Mouse (Mus musculus): ENCODE measurements around the gene Zcwpw1. TPM values are rescaled to one million over a fixed set of nuclear protein-coding genes. Genes with fewer than 3 reads are reported as not detected.

Gene Zcwpw1
- polyA plus RNA-seq, 1 experiment from 2014 or later, result 2.4 TPM

DNA sequence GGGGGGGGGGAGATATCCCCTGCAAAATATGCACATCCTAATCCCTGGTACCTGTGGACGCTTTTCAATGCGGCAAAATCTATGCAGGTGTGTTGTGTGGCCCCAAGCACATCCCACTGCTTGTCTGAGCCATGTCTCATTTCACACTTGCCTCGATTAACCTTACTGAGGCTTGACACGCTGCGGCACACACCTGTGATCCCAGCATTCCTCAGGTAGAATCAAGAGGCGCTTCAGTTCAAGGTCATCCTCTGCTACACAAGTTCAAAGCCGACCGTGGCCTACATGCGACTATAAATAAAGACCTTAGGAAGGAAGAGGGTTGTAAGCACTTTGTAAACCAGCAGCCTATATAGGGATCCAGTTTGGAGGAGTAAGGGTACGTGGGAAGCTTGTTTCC, 45.5 kb upstream of the Zcwpw1 start:
- no peak overlapping the region for H3K9ac ChIP-seq (replicated peaks; ENCODE audit: low read depth)
- H3K4me3 ChIP-seq (ENCODE audit: low read depth, low read length), result peak overlapping the region; percentile 57; the same call in 1 of the 2 replicates
- WGBS, result 53% methylated on average over 10 of the region's 10 CpGs

DNA sequence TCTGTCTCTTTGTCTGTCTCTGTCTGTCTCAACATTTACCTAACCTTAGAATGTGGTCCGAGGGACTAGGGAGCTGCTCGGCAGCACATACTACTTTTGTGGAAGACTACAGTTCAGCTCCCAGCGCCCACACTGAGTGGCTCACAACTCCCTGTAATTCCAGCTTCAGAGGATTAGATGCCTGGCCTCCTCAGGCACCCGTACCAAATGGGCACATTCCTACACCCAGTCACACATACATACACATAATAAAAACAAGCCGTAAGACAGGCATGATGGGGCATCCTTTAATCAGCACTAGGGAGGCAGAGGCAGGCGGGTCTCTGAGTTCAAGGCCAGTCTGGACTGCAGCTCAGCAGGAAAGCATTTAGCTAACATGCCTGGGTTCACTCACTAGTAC, 44.8 kb upstream of the Zcwpw1 start:
- Histone ChIP-seq H3K4me2 (replicated peaks; ENCODE audit: low read depth, low read length) (no peak overlapping the region), H3K27ac (ENCODE audit: low read length) (no peak overlapping the region), H3K27me3 (replicated peaks; ENCODE audit: insufficient read depth, low read length) (no peaks in the 10 kb centered on the region), H3K36me3 (ENCODE audit: insufficient read depth, low read length) (no peaks in the 10 kb centered on the region; the same call in 1 of the 2 replicates), H3K9ac (replicated peaks; ENCODE audit: low read depth) (no peak overlapping the region), H3K9me3 (ENCODE audit: low read length) (no peaks in the 10 kb centered on the region), H3K4me1 (ENCODE audit: insufficient read depth, low read depth, low read length) (no peaks in the 10 kb centered on the region), H3K4me3 (ENCODE audit: low read depth, low read length) (no peak overlapping the region)
- ATAC-seq (no peak), DNase-seq (ENCODE audit: low spot score) (no peak)
- WGBS, result 91% methylated on average over 6 of the region's 6 CpGs
- TF ChIP-seq EP300 (IDR thresholded peaks at IDR 0.05) (no peak), CTCF (IDR thresholded peaks at IDR 0.05) (no peak)

More for the DNA sequence above, 45.5 kb upstream of the Zcwpw1 start:
- Histone ChIP-seq H3K27ac (ENCODE audit: low read length) (no peak overlapping the region), H3K9me3 (ENCODE audit: low read length) (no peaks in the 10 kb centered on the region), H3K4me1 (ENCODE audit: insufficient read depth, low read depth, low read length) (no peaks in the 10 kb centered on the region), H3K4me2 (replicated peaks; ENCODE audit: low read depth, low read length) (peak overlapping the region; percentile 94), H3K27me3 (replicated peaks; ENCODE audit: insufficient read depth, low read length) (no peaks in the 10 kb centered on the region), H3K36me3 (ENCODE audit: insufficient read depth, low read length) (no peaks in the 10 kb centered on the region; the same call in 1 of the 2 replicates)
- ATAC-seq, result no peak
- no peak for DNase-seq (ENCODE audit: low spot score)
- no peak for TF ChIP-seq CTCF (IDR thresholded peaks at IDR 0.05)
- no peak for TF ChIP-seq EP300 (IDR thresholded peaks at IDR 0.05)

DNA sequence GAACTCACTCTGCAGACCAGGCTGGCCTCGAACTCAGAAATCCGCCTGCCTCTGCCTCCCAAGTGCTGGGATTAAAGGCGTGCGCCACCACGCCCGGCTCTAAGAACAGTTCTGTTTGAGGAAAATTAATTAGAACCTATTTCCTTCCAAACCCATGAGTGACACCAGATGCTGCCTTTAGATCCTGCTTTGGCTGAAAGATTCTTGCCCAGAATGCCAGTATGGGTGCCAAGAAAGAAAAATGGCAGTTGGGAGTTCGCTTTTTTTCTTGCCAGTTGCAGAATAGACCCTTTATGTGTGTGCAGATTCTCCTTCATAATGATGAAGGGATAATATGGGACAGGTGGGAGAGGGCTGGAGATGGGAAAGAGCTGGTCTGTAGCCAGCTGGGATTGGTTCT, 43.4 kb upstream of the Zcwpw1 start:
- Histone ChIP-seq H3K4me1 (ENCODE audit: insufficient read depth, low read depth, low read length) (peaks cover 3% of the 10 kb centered on the region; the same call in 1 of the 2 replicates), H3K27ac (ENCODE audit: low read length) (no peak overlapping the region), H3K27me3 (replicated peaks; ENCODE audit: insufficient read depth, low read length) (no peaks in the 10 kb centered on the region), H3K4me3 (ENCODE audit: low read depth, low read length) (no peak overlapping the region), H3K36me3 (ENCODE audit: insufficient read depth, low read length) (no peaks in the 10 kb centered on the region; the same call in 1 of the 2 replicates), H3K9me3 (ENCODE audit: low read length) (no peaks in the 10 kb centered on the region), H3K9ac (replicated peaks; ENCODE audit: low read depth) (no peak overlapping the region), H3K4me2 (replicated peaks; ENCODE audit: low read depth, low read length) (no peak overlapping the region)
- 90% methylated on average over 6 of the region's 7 CpGs for WGBS
- TF ChIP-seq CTCF (IDR thresholded peaks at IDR 0.05) (no peak), EP300 (IDR thresholded peaks at IDR 0.05) (no peak)
- ATAC-seq (no peak), DNase-seq (ENCODE audit: low spot score) (no peak)

DNA sequence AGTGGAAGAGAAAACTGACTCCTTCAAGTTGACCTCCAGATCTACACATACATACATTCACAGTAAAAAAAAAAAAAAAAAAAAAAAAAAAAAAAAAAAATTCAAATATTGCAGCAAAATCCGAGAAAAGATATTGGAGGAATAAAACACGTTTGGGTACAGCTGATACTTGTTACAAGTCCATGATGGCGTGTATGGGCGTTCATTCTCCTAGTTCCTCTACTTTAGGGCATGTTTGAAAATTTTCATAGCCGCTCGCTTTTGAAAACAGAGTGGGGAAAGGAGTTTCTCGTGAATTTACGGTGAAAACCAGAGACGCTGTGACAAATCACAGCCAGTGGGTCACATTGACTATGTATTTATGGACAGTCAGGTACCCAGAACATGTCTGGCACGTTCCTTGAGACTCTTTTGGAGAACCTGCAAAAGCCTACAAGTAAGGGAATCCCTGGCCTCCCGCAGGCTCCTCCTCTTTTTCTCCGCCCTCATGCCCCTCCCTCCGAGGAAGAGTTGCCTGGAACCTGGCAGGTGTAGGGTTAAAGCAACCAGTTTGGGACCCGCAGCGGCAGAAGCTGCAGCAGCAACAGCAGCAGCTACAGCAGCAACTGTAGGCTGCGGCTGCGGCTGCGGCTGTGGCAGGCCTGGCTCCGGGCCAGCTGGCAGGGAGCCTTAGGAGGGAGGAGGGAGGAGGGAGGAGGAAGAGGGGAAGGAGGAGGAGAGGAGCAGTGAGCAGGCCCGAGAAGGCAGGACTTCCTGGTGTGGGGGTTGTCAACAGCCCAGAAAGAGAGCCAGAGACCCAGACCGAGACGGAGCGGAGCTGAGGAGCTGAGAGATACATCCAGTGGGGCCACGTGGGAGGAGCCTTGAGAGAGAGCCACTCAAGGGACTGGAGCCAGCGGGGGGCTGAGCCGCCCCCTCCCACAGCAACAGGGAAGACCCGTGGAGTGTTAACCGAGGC, 42.1 kb upstream of the Zcwpw1 start, which contains the start of gene Tsc22d4:
TSS of gene Tsc22d4 (plus strand) at position 517 of the 958 bp plus-strand sequence.
- ATAC-seq (peak; percentile 80), DNase-seq (ENCODE audit: low spot score) (peak; percentile 97)
- 2% methylated on average over 26 of the region's 28 CpGs for WGBS
- Histone ChIP-seq H3K36me3 (ENCODE audit: insufficient read depth, low read length) (no peaks in the 10 kb centered on the region; the same call in 1 of the 2 replicates), H3K9ac (replicated peaks; ENCODE audit: low read depth) (peak within 1 kb of the TSS; percentile 79), H3K27me3 (replicated peaks; ENCODE audit: insufficient read depth, low read length) (no peaks in the 10 kb centered on the region), H3K4me3 (ENCODE audit: low read depth, low read length) (peak within 1 kb of the TSS; percentile 74), H3K27ac (ENCODE audit: low read length) (peak within 1 kb of the TSS; percentile 97), H3K4me2 (replicated peaks; ENCODE audit: low read depth, low read length) (peak within 1 kb of the TSS; percentile 97), H3K9me3 (ENCODE audit: low read length) (no peaks in the 10 kb centered on the region), H3K4me1 (ENCODE audit: insufficient read depth, low read depth, low read length) (peaks cover 3% of the 10 kb centered on the region; the same call in 1 of the 2 replicates)
- TF ChIP-seq EP300 (IDR thresholded peaks at IDR 0.05) (0 out of 2 replicates have a peak, but pooled peaks have one; percentile 59), CTCF (IDR thresholded peaks at IDR 0.05) (0 out of 2 replicates have a peak, but pooled peaks have one; percentile 21)

DNA sequence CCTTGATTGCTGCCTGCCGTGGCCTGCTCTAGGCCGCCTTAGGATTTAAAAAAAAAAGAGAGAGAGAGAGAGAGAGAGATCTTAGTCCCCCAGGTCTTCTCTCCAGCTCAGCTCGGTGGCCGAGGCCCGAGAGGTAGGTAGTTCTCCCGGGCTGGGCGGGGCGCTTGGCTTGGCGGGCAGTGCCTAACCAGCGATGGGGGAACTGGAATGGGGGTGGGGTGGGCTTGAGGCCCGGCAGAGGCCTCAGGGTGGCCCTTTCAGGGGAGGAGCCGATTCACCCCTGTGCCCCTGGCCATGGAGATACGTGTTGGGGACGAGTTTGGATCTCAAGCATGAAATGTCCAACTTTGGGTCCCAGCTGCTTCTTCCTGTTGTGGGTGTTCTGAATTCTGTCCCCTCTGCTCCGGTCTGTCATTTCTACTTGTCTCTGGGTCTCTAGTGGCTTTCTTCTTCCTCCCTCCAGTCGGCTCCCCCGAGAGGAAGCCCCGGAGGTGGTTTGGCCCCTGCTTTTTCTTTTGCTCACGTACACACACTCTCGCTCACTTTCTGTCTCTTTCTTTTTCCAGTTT, 41.2 kb upstream of the Zcwpw1 start:
- peaks cover under 1% of the 10 kb centered on the region; the same call in 1 of the 2 replicates for H3K36me3 ChIP-seq (ENCODE audit: insufficient read depth, low read length)
- peaks cover 3% of the 10 kb centered on the region for H3K4me1 ChIP-seq (ENCODE audit: insufficient read depth, low read depth, low read length)
- no peaks in the 10 kb centered on the region for H3K27me3 ChIP-seq (replicated peaks; ENCODE audit: insufficient read depth, low read length)
- TF ChIP-seq CTCF (IDR thresholded peaks at IDR 0.05) (no peak), EP300 (IDR thresholded peaks at IDR 0.05) (no peak)
- WGBS, result 2% methylated on average over 18 of the region's 20 CpGs
- peak overlapping the region; percentile 97 for H3K4me2 ChIP-seq (replicated peaks; ENCODE audit: low read depth, low read length)
- H3K4me3 ChIP-seq (ENCODE audit: low read depth, low read length), result peak overlapping the region; percentile 74
- H3K9ac ChIP-seq (replicated peaks; ENCODE audit: low read depth), result peak overlapping the region; percentile 79
- DNase-seq (ENCODE audit: low spot score) (peak; percentile 75), ATAC-seq (peak; percentile 38)
- H3K27ac ChIP-seq (ENCODE audit: low read length), result peak overlapping the region; percentile 97
- H3K9me3 ChIP-seq (ENCODE audit: low read length), result no peaks in the 10 kb centered on the region

DNA sequence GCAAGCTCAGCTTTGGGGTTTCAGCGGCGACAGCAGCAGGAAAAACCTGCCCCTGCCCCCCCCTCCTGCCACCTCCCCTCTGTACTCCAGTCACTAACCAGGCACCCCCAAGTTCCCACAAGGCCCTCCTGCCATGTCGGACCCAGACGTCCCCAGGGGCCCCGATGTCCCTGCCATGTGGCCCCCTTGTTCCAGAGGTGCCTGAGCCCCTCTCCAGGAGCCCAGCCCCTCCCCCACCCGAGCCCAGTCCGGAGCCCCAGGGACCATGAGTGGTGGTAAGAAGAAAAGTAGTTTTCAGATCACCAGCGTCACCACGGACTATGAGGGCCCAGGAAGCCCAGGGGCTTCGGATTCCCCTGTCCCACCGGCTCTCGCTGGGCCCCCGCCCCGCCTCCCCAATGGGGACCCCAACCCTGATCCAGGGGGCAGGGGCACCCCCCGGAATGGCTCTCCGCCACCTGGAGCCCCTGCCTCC, 40.7 kb upstream of the Zcwpw1 start:
- Histone ChIP-seq H3K27ac (ENCODE audit: low read length) (peak overlapping the region; percentile 97), H3K9me3 (ENCODE audit: low read length) (no peaks in the 10 kb centered on the region), H3K27me3 (replicated peaks; ENCODE audit: insufficient read depth, low read length) (no peaks in the 10 kb centered on the region), H3K9ac (replicated peaks; ENCODE audit: low read depth) (peak overlapping the region; percentile 79), H3K36me3 (ENCODE audit: insufficient read depth, low read length) (peaks cover 6% of the 10 kb centered on the region; the same call in 1 of the 2 replicates), H3K4me1 (ENCODE audit: insufficient read depth, low read depth, low read length) (peaks cover 3% of the 10 kb centered on the region), H3K4me2 (replicated peaks; ENCODE audit: low read depth, low read length) (peak overlapping the region; percentile 97), H3K4me3 (ENCODE audit: low read depth, low read length) (peak overlapping the region; percentile 74)
- DNase-seq (ENCODE audit: low spot score) (no peak), ATAC-seq (no peak)
- TF ChIP-seq CTCF (IDR thresholded peaks at IDR 0.05), result no peak
- no peak for TF ChIP-seq EP300 (IDR thresholded peaks at IDR 0.05)
- 0% methylated on average over 16 of the region's 16 CpGs for WGBS

Measured in lung, postnatal 0 days (tissue).